Mouse (Mus musculus): ENCODE measurements around the gene Cnep1r1. TPM values are rescaled to one million over a fixed set of nuclear protein-coding genes. Genes with fewer than 3 reads are reported as not detected.

Cnep1r1 gene
- polyA plus RNA-seq (2015; fragmentation: Nextera tagmentation; extraction: Ambion mirVana) = 21.7 and 24.2 TPM in 2 replicates

- H3K36me3 ChIP-seq (replicated peaks) = peaks cover 31% of the 10 kb centered on the region
- peak; percentile 99 for ATAC-seq (ENCODE audit: insufficient read depth)
- H3K9me3 ChIP-seq (replicated peaks) = no peaks in the 10 kb centered on the region
- H3K4me2 ChIP-seq = peak within 1 kb of the TSS; percentile 71
- H3K27ac ChIP-seq (replicated peaks) = peak within 1 kb of the TSS; percentile 96
- WGBS (ENCODE audit: insufficient replicate concordance) = under 1% methylated on average over 49 of the region's 49 CpGs
- peaks cover 21% of the 10 kb centered on the region for H3K27me3 ChIP-seq
- peak within 1 kb of the TSS; percentile 92 for H3K9ac ChIP-seq
- peaks cover 23% of the 10 kb centered on the region for H3K4me1 ChIP-seq (replicated peaks)
- H3K4me3 ChIP-seq (replicated peaks) = peak within 1 kb of the TSS; percentile 90
Measured at GRCm38 (mm10) chr8:88118456-88119036, at the start of gene Cnep1r1. Cnep1r1 (plus strand) TSS chr8:88118769.

GRCm38 (mm10) chr8:88082183-88082582 is 36.4 kb upstream of the Cnep1r1 start:
- ATAC-seq (ENCODE audit: insufficient read depth) = no peak
- WGBS (ENCODE audit: insufficient replicate concordance) = 62% methylated on average over 5 of the region's 5 CpGs
- H3K4me1 ChIP-seq (replicated peaks) = no peaks in the 10 kb centered on the region
- H3K9ac ChIP-seq = no peak overlapping the region
- H3K4me3 ChIP-seq (replicated peaks) = no peak overlapping the region
- no peak overlapping the region for H3K4me2 ChIP-seq
- H3K27me3 ChIP-seq = no peaks in the 10 kb centered on the region
- no peaks in the 10 kb centered on the region for H3K36me3 ChIP-seq (replicated peaks)
- no peaks in the 10 kb centered on the region for H3K9me3 ChIP-seq (replicated peaks)
- no peak overlapping the region for H3K27ac ChIP-seq (replicated peaks)

- no peaks in the 10 kb centered on the region for H3K27me3 ChIP-seq
- no peaks in the 10 kb centered on the region for H3K9me3 ChIP-seq (replicated peaks)
- H3K36me3 ChIP-seq (replicated peaks) = no peaks in the 10 kb centered on the region
- no peak overlapping the region for H3K4me3 ChIP-seq (replicated peaks)
- no peak overlapping the region for H3K4me2 ChIP-seq
- no peak overlapping the region for H3K27ac ChIP-seq (replicated peaks)
- no peak for ATAC-seq (ENCODE audit: insufficient read depth)
- H3K4me1 ChIP-seq (replicated peaks) = no peaks in the 10 kb centered on the region
- no peak overlapping the region for H3K9ac ChIP-seq
Measured at GRCm38 (mm10) chr8:88088006-88088405, 30.6 kb upstream of the Cnep1r1 start.

- Histone ChIP-seq H3K4me1 (replicated peaks) (no peaks in the 10 kb centered on the region), H3K36me3 (replicated peaks) (no peaks in the 10 kb centered on the region), H3K9ac (no peak overlapping the region), H3K27ac (replicated peaks) (no peak overlapping the region), H3K27me3 (no peaks in the 10 kb centered on the region), H3K9me3 (replicated peaks) (no peaks in the 10 kb centered on the region), H3K4me3 (replicated peaks) (no peak overlapping the region), H3K4me2 (no peak overlapping the region)
- ATAC-seq (ENCODE audit: insufficient read depth) = no peak
- 63% methylated on average over 2 of the region's 2 CpGs for WGBS (ENCODE audit: insufficient replicate concordance)
Measured at GRCm38 (mm10) chr8:88091661-88092060, 26.9 kb upstream of the Cnep1r1 start.

GRCm38 (mm10) chr8:88093367-88093766 is 25.2 kb upstream of the Cnep1r1 start:
- no peaks in the 10 kb centered on the region for H3K4me1 ChIP-seq (replicated peaks)
- no peaks in the 10 kb centered on the region for H3K27me3 ChIP-seq
- no peaks in the 10 kb centered on the region for H3K9me3 ChIP-seq (replicated peaks)
- H3K27ac ChIP-seq (replicated peaks) = no peak overlapping the region
- 59% methylated on average over 4 of the region's 4 CpGs for WGBS (ENCODE audit: insufficient replicate concordance)
- H3K4me2 ChIP-seq = no peak overlapping the region
- ATAC-seq (ENCODE audit: insufficient read depth) = no peak
- H3K36me3 ChIP-seq (replicated peaks) = no peaks in the 10 kb centered on the region
- no peak overlapping the region for H3K9ac ChIP-seq
- H3K4me3 ChIP-seq (replicated peaks) = no peak overlapping the region

- Histone ChIP-seq H3K9ac (no peak overlapping the region), H3K27ac (replicated peaks) (no peak overlapping the region), H3K4me1 (replicated peaks) (no peaks in the 10 kb centered on the region), H3K4me3 (replicated peaks) (no peak overlapping the region), H3K4me2 (no peak overlapping the region), H3K9me3 (replicated peaks) (no peaks in the 10 kb centered on the region), H3K36me3 (replicated peaks) (no peaks in the 10 kb centered on the region), H3K27me3 (no peaks in the 10 kb centered on the region)
- 69% methylated on average over 4 of the region's 4 CpGs for WGBS (ENCODE audit: insufficient replicate concordance)
- ATAC-seq (ENCODE audit: insufficient read depth) = no peak
Measured at GRCm38 (mm10) chr8:88098856-88099255, 19.7 kb upstream of the Cnep1r1 start.

GRCm38 (mm10) chr8:88099526-88099925 is 19.0 kb upstream of the Cnep1r1 start:
- no peaks in the 10 kb centered on the region for H3K9me3 ChIP-seq (replicated peaks)
- no peaks in the 10 kb centered on the region for H3K36me3 ChIP-seq (replicated peaks)
- H3K9ac ChIP-seq = no peak overlapping the region
- WGBS (ENCODE audit: insufficient replicate concordance) = 0% methylated on average over 1 of the region's 1 CpGs
- H3K4me2 ChIP-seq = no peak overlapping the region
- no peaks in the 10 kb centered on the region for H3K27me3 ChIP-seq
- no peak for ATAC-seq (ENCODE audit: insufficient read depth)
- no peaks in the 10 kb centered on the region for H3K4me1 ChIP-seq (replicated peaks)
- no peak overlapping the region for H3K4me3 ChIP-seq (replicated peaks)
- no peak overlapping the region for H3K27ac ChIP-seq (replicated peaks)

- Histone ChIP-seq H3K27me3 (peaks cover 7% of the 10 kb centered on the region; the same call in 1 of the 2 replicates), H3K4me1 (replicated peaks) (no peaks in the 10 kb centered on the region), H3K9me3 (replicated peaks) (no peaks in the 10 kb centered on the region), H3K9ac (no peak overlapping the region), H3K4me3 (replicated peaks) (no peak overlapping the region), H3K36me3 (replicated peaks) (no peaks in the 10 kb centered on the region), H3K4me2 (no peak overlapping the region), H3K27ac (replicated peaks) (no peak overlapping the region)
- no peak for ATAC-seq (ENCODE audit: insufficient read depth)
- WGBS (ENCODE audit: insufficient replicate concordance) = 78% methylated on average over 4 of the region's 4 CpGs
Measured at GRCm38 (mm10) chr8:88109241-88109640, 9.3 kb upstream of the Cnep1r1 start.

GRCm38 (mm10) chr8:88119076-88119475 is 507 bp downstream of the Cnep1r1 start:
- Histone ChIP-seq H3K27me3 (peaks cover 16% of the 10 kb centered on the region), H3K27ac (replicated peaks) (peak overlapping the region; percentile 96), H3K4me3 (replicated peaks) (peak overlapping the region; percentile 90), H3K9ac (peak overlapping the region; percentile 92), H3K9me3 (replicated peaks) (no peaks in the 10 kb centered on the region), H3K36me3 (replicated peaks) (peaks cover 34% of the 10 kb centered on the region), H3K4me2 (peak overlapping the region; percentile 71), H3K4me1 (replicated peaks) (peaks cover 24% of the 10 kb centered on the region)
- WGBS (ENCODE audit: insufficient replicate concordance) = under 1% methylated on average over 11 of the region's 11 CpGs
- ATAC-seq (ENCODE audit: insufficient read depth) = peak; percentile 82

GRCm38 (mm10) chr8:88124850-88125249 is 6.3 kb downstream of the Cnep1r1 start:
- H3K9ac ChIP-seq = peak overlapping the region; percentile 15; the same call in 1 of the 2 replicates
- H3K4me1 ChIP-seq (replicated peaks) = peaks cover 23% of the 10 kb centered on the region
- H3K4me2 ChIP-seq = peak overlapping the region; percentile 21; the same call in 1 of the 2 replicates
- H3K36me3 ChIP-seq (replicated peaks) = peaks cover 71% of the 10 kb centered on the region
- 69% methylated on average over 2 of the region's 2 CpGs for WGBS (ENCODE audit: insufficient replicate concordance)
- no peak overlapping the region for H3K4me3 ChIP-seq (replicated peaks)
- H3K27ac ChIP-seq (replicated peaks) = peak overlapping the region; percentile 30
- H3K9me3 ChIP-seq (replicated peaks) = no peaks in the 10 kb centered on the region
- ATAC-seq (ENCODE audit: insufficient read depth) = peak; percentile 56; the same call in 1 of the 2 replicates
- H3K27me3 ChIP-seq = no peaks in the 10 kb centered on the region

GRCm38 (mm10) chr8:88129397-88129796 is 10.8 kb downstream of the Cnep1r1 start:
- no peak for ATAC-seq (ENCODE audit: insufficient read depth)
- H3K27ac ChIP-seq (replicated peaks) = no peak overlapping the region
- H3K36me3 ChIP-seq (replicated peaks) = peaks cover 76% of the 10 kb centered on the region

More at GRCm38 (mm10) chr8:88129397-88129796, 10.8 kb downstream of the Cnep1r1 start:
- 77% methylated on average over 4 of the region's 4 CpGs for WGBS (ENCODE audit: insufficient replicate concordance)
- H3K9me3 ChIP-seq (replicated peaks) = no peaks in the 10 kb centered on the region
- peaks cover 6% of the 10 kb centered on the region for H3K4me1 ChIP-seq (replicated peaks)
- H3K9ac ChIP-seq = no peak overlapping the region
- H3K4me3 ChIP-seq (replicated peaks) = no peak overlapping the region
- H3K4me2 ChIP-seq = no peak overlapping the region
- no peaks in the 10 kb centered on the region for H3K27me3 ChIP-seq

Measured in liver, embryonic 15.5 days (tissue).